Mouse (Mus musculus) myocyte (in vitro differentiated cells): ENCODE measurements at regions not wholly inside any gene's neighbourhood (a gene's known extent, or its start where the extent isn't known, plus 50 kb on each side); places are given as distances from the start of the nearest gene placed in this dataset.

Source experiments
- MAX ChIP-seq: IDR thresholded peaks from one replicate; pipeline ENCODE4 v1.6.1; 2011; ENCODE audit warnings: low read depth, mild to moderate bottlenecking, control low read depth
- POLR2A ChIP-seq: IDR thresholded peaks from one replicate; pipeline ENCODE4 v1.6.1; 2011; ENCODE audit warnings: low read depth, mild to moderate bottlenecking, control low read depth, moderate library complexity; ENCODE audit not compliant: insufficient read length
- USF1 ChIP-seq: IDR thresholded peaks from one replicate; pipeline ENCODE4 v1.6.1; 2011; ENCODE audit warnings: low read depth, mild to moderate bottlenecking, control low read depth, moderate library complexity

- TF ChIP-seq MAX (no peak), USF1 (no peak), POLR2A (no peak)
Measured at GRCm38 (mm10) chr3:154387271-154387670, 56.8 kb upstream of the Lhx8 start.
